Mouse (Mus musculus): ENCODE measurements at regions not wholly inside any gene's neighbourhood (a gene's known extent, or its start where the extent isn't known, plus 50 kb on each side); places are given as distances from the start of the nearest gene placed in this dataset.

- H3K9ac ChIP-seq (ENCODE audit: low read length) = no peak overlapping the region
- ATAC-seq (ENCODE audit: insufficient number of reproducible peaks, insufficient read depth, low FRiP score, low read depth) = no peak
- no peaks in the 10 kb centered on the region for H3K9me3 ChIP-seq (ENCODE audit: control insufficient read depth, low read length)
- H3K4me2 ChIP-seq (ENCODE audit: low read length) = no peak overlapping the region
- WGBS = 88% methylated on average over 5 of the region's 5 CpGs
- H3K4me3 ChIP-seq (ENCODE audit: control insufficient read depth in 1 of 2, insufficient read depth in 1 of 2, low read depth in 1 of 2, low read length in 2 of 2) = no peak overlapping the region
- no peak overlapping the region for H3K27ac ChIP-seq (replicated peaks in 1 of 2; ENCODE audit: control insufficient read depth in 1 of 2, insufficient read depth in 1 of 2, low read depth in 2 of 2, low read length in 2 of 2)
- H3K27me3 ChIP-seq (ENCODE audit: control insufficient read depth, insufficient read depth, low read length) = no peaks in the 10 kb centered on the region
- H3K4me1 ChIP-seq (ENCODE audit: control insufficient read depth in 2 of 2, insufficient read depth in 2 of 2, low read length in 2 of 2) = 0 out of 4 replicates have a peak, but pooled peaks cover 0 to 2% of the 10 kb centered on the region in 2 experiments
- no peaks in the 10 kb centered on the region for H3K36me3 ChIP-seq (ENCODE audit: control insufficient read depth, insufficient read depth, low read length)
Measured at GRCm38 (mm10) chr1:161575171-161575570, 80.7 kb downstream of the Tnfsf18 start.

- Histone ChIP-seq H3K9ac (ENCODE audit: low read length) (no peak overlapping the region), H3K4me2 (ENCODE audit: low read length) (no peak overlapping the region), H3K27ac (replicated peaks in 1 of 2; ENCODE audit: control insufficient read depth in 1 of 2, insufficient read depth in 1 of 2, low read depth in 2 of 2, low read length in 2 of 2) (no peak overlapping the region), H3K4me1 (ENCODE audit: control insufficient read depth in 2 of 2, insufficient read depth in 2 of 2, low read length in 2 of 2) (no peaks in the 10 kb centered on the region), H3K9me3 (ENCODE audit: control insufficient read depth, low read length) (no peaks in the 10 kb centered on the region), H3K4me3 (ENCODE audit: control insufficient read depth in 1 of 2, insufficient read depth in 1 of 2, low read depth in 1 of 2, low read length in 2 of 2) (no peak overlapping the region), H3K27me3 (ENCODE audit: control insufficient read depth, insufficient read depth, low read length) (no peaks in the 10 kb centered on the region), H3K36me3 (ENCODE audit: control insufficient read depth, insufficient read depth, low read length) (no peaks in the 10 kb centered on the region)
- no peak for ATAC-seq (ENCODE audit: insufficient number of reproducible peaks, insufficient read depth, low FRiP score, low read depth)
- 67% methylated on average over 3 of the region's 3 CpGs for WGBS
Measured at GRCm38 (mm10) chr1:161570762-161571161, 76.3 kb downstream of the Tnfsf18 start.

- Histone ChIP-seq H3K27me3 (ENCODE audit: control insufficient read depth, insufficient read depth, low read length) (no peaks in the 10 kb centered on the region), H3K4me2 (ENCODE audit: low read length) (no peak overlapping the region), H3K9ac (ENCODE audit: low read length) (no peak overlapping the region), H3K4me3 (ENCODE audit: control insufficient read depth in 1 of 2, insufficient read depth in 1 of 2, low read depth in 1 of 2, low read length in 2 of 2) (no peak overlapping the region), H3K36me3 (ENCODE audit: control insufficient read depth, insufficient read depth, low read length) (no peaks in the 10 kb centered on the region), H3K27ac (replicated peaks in 1 of 2; ENCODE audit: control insufficient read depth in 1 of 2, insufficient read depth in 1 of 2, low read depth in 2 of 2, low read length in 2 of 2) (no peak overlapping the region), H3K4me1 (ENCODE audit: control insufficient read depth in 2 of 2, insufficient read depth in 2 of 2, low read length in 2 of 2) (no peaks in the 10 kb centered on the region), H3K9me3 (ENCODE audit: control insufficient read depth, low read length) (no peaks in the 10 kb centered on the region)
- ATAC-seq (ENCODE audit: insufficient number of reproducible peaks, insufficient read depth, low FRiP score, low read depth) = no peak
Measured at GRCm38 (mm10) chr1:161567826-161568225, 73.4 kb downstream of the Tnfsf18 start.

- H3K27ac ChIP-seq (replicated peaks in 1 of 2; ENCODE audit: control insufficient read depth in 1 of 2, insufficient read depth in 1 of 2, low read depth in 2 of 2, low read length in 2 of 2) = no peak overlapping the region
- WGBS = 64% methylated on average over 3 of the region's 3 CpGs
- H3K9ac ChIP-seq (ENCODE audit: low read length) = no peak overlapping the region
- ATAC-seq (ENCODE audit: insufficient number of reproducible peaks, insufficient read depth, low FRiP score, low read depth) = no peak
- H3K4me3 ChIP-seq (ENCODE audit: control insufficient read depth in 1 of 2, insufficient read depth in 1 of 2, low read depth in 1 of 2, low read length in 2 of 2) = no peak overlapping the region
- H3K4me1 ChIP-seq (ENCODE audit: control insufficient read depth in 2 of 2, insufficient read depth in 2 of 2, low read length in 2 of 2) = no peaks in the 10 kb centered on the region
- no peaks in the 10 kb centered on the region for H3K9me3 ChIP-seq (ENCODE audit: control insufficient read depth, low read length)
- no peaks in the 10 kb centered on the region for H3K27me3 ChIP-seq (ENCODE audit: control insufficient read depth, insufficient read depth, low read length)
- no peaks in the 10 kb centered on the region for H3K36me3 ChIP-seq (ENCODE audit: control insufficient read depth, insufficient read depth, low read length)
- H3K4me2 ChIP-seq (ENCODE audit: low read length) = no peak overlapping the region
Measured at GRCm38 (mm10) chr1:161560368-161560767, 65.9 kb downstream of the Tnfsf18 start.

All from heart, embryonic 14.5 days (tissue).